Mouse (Mus musculus): Measurements from ENCODE around the gene Dnm3. TPM values are rescaled to one million over a fixed set of nuclear protein-coding genes. Genes with fewer than 3 reads are reported as not detected.

Gene Dnm3
- polyA plus RNA-seq, 1 experiment from 2014 or later, result 33.5 TPM

DNA sequence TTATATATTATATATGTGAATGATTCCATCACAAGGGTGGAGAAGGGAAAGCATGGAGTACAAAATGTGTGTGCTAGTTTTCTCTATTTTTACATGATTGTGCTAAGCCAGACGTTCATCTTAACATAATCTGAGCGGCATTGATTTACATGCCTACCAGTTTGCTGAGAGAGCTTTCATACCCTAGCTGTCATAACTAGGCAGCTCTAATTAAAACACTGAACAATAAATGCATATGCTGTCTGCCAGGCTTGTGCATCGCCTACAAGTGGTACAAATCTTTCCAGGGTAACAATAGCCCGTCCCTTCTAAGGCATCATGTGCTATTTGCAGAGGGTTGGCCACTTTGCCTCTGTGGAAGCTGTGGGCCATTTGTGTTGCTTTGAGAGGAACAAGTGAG is 124.0 kb downstream of the Dnm3 start:
- H3K4me1 ChIP-seq (replicated peaks), result no peaks in the 10 kb centered on the region
- no peak overlapping the region for H3K4me3 ChIP-seq (replicated peaks)
- no peak for ATAC-seq
- no peak overlapping the region for H3K4me2 ChIP-seq (replicated peaks)
- H3K36me3 ChIP-seq, result no peaks in the 10 kb centered on the region
- no peak overlapping the region for H3K9ac ChIP-seq (replicated peaks)
- H3K9me3 ChIP-seq, result no peaks in the 10 kb centered on the region
- 84% methylated on average over 4 of the region's 4 CpGs for WGBS
- H3K27ac ChIP-seq, result no peak overlapping the region
- H3K27me3 ChIP-seq, result no peaks in the 10 kb centered on the region

DNA sequence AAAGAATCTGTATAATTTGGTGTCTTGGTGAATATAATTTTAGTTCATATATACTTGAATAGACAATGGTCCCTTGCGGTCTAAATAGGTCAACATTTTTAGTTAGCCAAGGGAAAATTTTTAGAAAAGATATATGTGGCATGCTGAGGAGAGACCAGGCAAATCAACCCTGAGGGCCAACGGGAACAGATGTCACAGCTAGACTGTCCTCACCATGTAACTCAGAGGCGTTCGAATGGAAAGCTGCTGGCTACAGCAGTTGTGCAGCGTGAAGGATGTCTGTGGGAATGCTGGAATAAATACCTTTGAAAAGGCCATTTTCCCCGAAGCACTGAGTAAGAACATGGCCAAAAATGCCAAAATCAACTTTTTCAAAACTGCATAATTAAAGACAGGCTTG is 128.5 kb downstream of the Dnm3 start:
- Histone ChIP-seq H3K9me3 (no peaks in the 10 kb centered on the region), H3K9ac (replicated peaks) (no peak overlapping the region), H3K27me3 (no peaks in the 10 kb centered on the region), H3K4me1 (replicated peaks) (no peaks in the 10 kb centered on the region), H3K4me2 (replicated peaks) (no peak overlapping the region), H3K36me3 (no peaks in the 10 kb centered on the region), H3K4me3 (replicated peaks) (no peak overlapping the region), H3K27ac (no peak overlapping the region)
- ATAC-seq, result no peak
- WGBS, result 84% methylated on average over 6 of the region's 6 CpGs

DNA sequence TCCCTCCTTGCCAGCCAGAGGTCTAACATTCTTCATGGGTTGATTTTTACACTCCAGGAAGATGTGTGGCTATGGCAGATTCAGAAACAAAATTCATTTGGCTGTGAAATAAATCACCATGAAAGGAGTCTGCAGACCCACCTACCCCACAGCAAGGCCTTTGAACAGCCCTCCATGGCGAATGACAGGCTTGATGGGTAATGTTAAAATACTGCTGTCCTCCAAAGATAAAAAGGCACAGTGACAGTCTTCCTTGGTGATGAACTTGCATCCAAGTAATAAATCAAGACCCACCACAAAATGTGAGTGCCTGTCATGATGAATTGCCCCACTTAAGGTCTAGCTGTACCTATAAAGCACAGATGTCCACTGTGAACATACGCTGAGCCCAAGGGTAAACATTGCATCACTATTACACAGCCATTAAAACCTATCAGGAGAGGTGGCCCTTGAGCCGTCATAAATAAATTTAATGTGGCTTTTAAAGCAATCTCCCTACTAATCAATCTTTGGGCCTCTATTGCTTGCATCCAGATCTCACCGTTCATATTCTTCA is 131.3 kb downstream of the Dnm3 start:
- H3K27me3 ChIP-seq, result no peaks in the 10 kb centered on the region
- H3K4me1 ChIP-seq (replicated peaks), result no peaks in the 10 kb centered on the region
- no peaks in the 10 kb centered on the region for H3K36me3 ChIP-seq
- WGBS, result 89% methylated on average over 4 of the region's 4 CpGs
- no peak overlapping the region for H3K27ac ChIP-seq
- no peak overlapping the region for H3K4me2 ChIP-seq (replicated peaks)
- no peak overlapping the region for H3K4me3 ChIP-seq (replicated peaks)
- no peak for ATAC-seq
- H3K9me3 ChIP-seq, result no peaks in the 10 kb centered on the region
- H3K9ac ChIP-seq (replicated peaks), result no peak overlapping the region

DNA sequence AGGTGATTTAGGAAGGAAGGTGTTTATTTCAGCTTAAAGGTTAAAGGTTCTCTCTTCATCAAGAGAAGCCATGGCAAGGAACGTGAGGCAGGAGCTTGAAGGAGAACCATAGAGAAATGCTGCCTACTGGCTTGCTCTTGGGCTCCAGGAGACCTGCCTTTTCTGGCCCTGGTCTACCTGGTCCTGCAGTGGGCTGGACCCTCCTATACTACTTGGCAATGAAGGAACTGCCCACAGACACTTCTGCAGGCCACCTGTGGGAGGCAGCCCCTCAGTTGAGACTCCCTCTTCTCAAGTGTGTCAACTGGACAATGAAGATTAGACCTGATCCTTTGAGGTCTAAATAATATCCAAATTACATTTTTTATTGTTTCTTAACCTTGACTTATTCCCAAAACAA is 140.7 kb downstream of the Dnm3 start:
- H3K4me3 ChIP-seq (replicated peaks), result no peak overlapping the region
- ATAC-seq, result peak; percentile 40; the same call in 1 of the 2 replicates
- H3K27ac ChIP-seq, result no peak overlapping the region
- H3K27me3 ChIP-seq, result no peaks in the 10 kb centered on the region
- no peaks in the 10 kb centered on the region for H3K4me1 ChIP-seq (replicated peaks)
- no peak overlapping the region for H3K4me2 ChIP-seq (replicated peaks)
- H3K36me3 ChIP-seq, result no peaks in the 10 kb centered on the region
- WGBS, result 93% methylated on average over 1 of the region's 1 CpGs
- H3K9me3 ChIP-seq, result no peaks in the 10 kb centered on the region
- H3K9ac ChIP-seq (replicated peaks), result no peak overlapping the region

DNA sequence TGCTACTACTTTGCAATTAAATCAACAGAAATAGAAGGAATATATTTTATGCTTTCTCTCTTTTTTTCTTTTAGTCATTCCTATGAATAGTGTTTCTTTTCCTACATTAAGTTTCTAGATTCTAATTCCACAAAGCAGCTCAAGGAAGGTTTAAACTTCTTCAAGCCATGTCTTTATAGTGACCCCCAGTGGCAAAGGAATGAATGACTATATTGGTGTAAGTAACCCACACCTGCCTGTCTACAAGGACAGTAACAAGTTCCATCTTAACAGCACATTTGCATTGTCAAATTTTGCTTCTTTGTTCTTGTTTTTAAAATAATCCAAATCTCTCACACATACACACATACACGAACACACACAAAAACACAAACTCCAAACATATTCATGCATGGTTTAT is 141.2 kb downstream of the Dnm3 start:
- Histone ChIP-seq H3K36me3 (no peaks in the 10 kb centered on the region), H3K4me2 (replicated peaks) (no peak overlapping the region), H3K4me3 (replicated peaks) (no peak overlapping the region), H3K9me3 (no peaks in the 10 kb centered on the region), H3K27ac (no peak overlapping the region), H3K27me3 (no peaks in the 10 kb centered on the region), H3K9ac (replicated peaks) (no peak overlapping the region), H3K4me1 (replicated peaks) (no peaks in the 10 kb centered on the region)
- 26% methylated on average over 1 of the region's 1 CpGs for WGBS
- ATAC-seq, result peak; percentile 55

DNA sequence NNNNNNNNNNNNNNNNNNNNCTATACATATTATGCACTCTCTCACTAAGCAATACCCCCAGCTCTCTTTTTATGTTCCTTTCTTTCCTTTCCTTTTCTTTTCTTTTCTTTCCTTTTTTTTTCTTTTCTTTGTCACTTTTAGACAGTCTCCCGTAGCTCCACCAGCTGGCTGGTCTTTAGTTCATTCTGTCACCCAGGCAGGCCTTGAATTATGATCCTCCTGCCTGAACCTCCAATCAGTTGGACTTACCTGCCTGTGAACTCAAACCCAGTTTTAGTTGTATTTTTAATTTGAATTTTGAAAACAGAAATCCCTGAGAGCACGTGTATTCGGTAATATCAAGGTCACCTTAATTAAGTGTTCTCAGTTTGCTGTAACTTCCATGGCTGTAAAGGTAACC is 141.6 kb downstream of the Dnm3 start:
- no peak overlapping the region for H3K4me2 ChIP-seq (replicated peaks)
- H3K27me3 ChIP-seq, result no peaks in the 10 kb centered on the region
- H3K36me3 ChIP-seq, result no peaks in the 10 kb centered on the region
- no peak for ATAC-seq
- H3K4me1 ChIP-seq (replicated peaks), result no peaks in the 10 kb centered on the region
- H3K9me3 ChIP-seq, result no peaks in the 10 kb centered on the region
- H3K27ac ChIP-seq, result no peak overlapping the region
- no peak overlapping the region for H3K4me3 ChIP-seq (replicated peaks)
- no peak overlapping the region for H3K9ac ChIP-seq (replicated peaks)
- 57% methylated on average over 3 of the region's 3 CpGs for whole genome bisulfite sequencing

DNA sequence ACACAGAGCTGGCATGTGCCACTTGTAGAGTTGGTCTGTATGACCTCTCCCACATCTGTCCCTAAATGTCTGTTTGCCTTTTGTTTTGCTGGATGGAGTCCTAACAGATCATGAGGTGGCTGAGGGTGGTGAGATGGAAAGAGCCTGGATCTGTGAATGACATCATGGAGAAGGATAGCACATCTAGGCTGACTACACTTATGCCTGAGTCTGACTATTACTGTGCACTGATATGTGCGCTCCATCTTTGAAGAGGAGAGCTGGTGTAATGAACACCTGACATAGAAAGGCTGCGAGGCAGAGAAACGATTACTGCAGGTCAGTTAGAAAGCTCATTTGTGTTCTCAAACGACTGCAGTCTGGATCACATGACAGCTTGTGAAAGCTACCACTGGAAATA is 149.2 kb downstream of the Dnm3 start:
- 80% methylated on average over 4 of the region's 4 CpGs for WGBS
- no peaks in the 10 kb centered on the region for H3K9me3 ChIP-seq
- H3K27me3 ChIP-seq, result no peaks in the 10 kb centered on the region
- no peak overlapping the region for H3K4me2 ChIP-seq (replicated peaks)
- no peak overlapping the region for H3K4me3 ChIP-seq (replicated peaks)
- H3K27ac ChIP-seq, result no peak overlapping the region
- H3K4me1 ChIP-seq (replicated peaks), result peaks cover 7% of the 10 kb centered on the region
- H3K36me3 ChIP-seq, result no peaks in the 10 kb centered on the region
- no peak; the same call in 1 of the 2 replicates for ATAC-seq
- H3K9ac ChIP-seq (replicated peaks), result no peak overlapping the region

DNA sequence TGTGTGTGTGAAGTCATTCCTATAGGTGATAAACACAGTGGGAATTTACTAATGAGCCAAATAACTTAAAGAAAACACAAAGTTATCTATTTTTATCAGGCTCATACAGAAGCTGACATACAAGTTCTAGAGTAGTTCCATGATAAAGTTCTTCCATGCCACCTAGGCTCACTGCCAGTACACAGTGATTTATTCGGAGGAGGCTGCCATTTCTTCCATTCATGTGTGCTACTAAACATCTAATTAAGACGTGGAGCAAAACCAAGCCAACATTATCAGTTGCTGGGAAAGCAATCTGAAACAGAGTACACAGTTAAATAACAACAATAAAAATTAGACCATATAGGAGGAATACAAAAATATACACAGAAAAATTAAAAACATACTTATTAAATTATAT is 150.2 kb downstream of the Dnm3 start:
- ATAC-seq, result no peak
- 76% methylated on average over 2 of the region's 2 CpGs for WGBS
- Histone ChIP-seq H3K9ac (replicated peaks) (no peak overlapping the region), H3K36me3 (no peaks in the 10 kb centered on the region), H3K4me1 (replicated peaks) (peaks cover 7% of the 10 kb centered on the region), H3K4me2 (replicated peaks) (no peak overlapping the region), H3K27ac (no peak overlapping the region), H3K9me3 (no peaks in the 10 kb centered on the region), H3K27me3 (no peaks in the 10 kb centered on the region), H3K4me3 (replicated peaks) (no peak overlapping the region)

DNA sequence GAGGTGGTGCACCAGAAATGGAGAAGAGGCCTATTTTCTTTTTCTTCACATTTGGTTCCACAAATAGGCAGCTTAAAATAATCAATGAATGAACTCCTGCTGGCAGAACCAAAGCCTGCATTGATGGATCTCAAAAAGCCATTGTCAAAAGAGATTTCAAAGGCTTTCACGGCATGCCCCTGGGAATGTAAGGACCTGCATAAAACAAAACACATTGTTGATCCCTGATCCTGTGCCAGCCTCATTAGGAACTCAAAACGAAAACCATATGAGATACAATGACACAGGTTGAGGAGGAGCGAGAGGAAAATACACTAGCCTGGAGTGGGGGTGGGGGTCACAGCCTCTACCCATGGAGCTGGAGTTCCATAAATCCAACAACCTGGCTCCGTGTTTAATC is 153.4 kb downstream of the Dnm3 start:
- H3K9me3 ChIP-seq, result no peaks in the 10 kb centered on the region
- peaks cover 7% of the 10 kb centered on the region for H3K4me1 ChIP-seq (replicated peaks)
- H3K4me3 ChIP-seq (replicated peaks), result no peak overlapping the region
- peak; percentile 71; the same call in 1 of the 2 replicates for ATAC-seq
- H3K9ac ChIP-seq (replicated peaks), result no peak overlapping the region
- no peak overlapping the region for H3K4me2 ChIP-seq (replicated peaks)
- WGBS, result 4% methylated on average over 4 of the region's 4 CpGs
- no peak overlapping the region for H3K27ac ChIP-seq
- H3K36me3 ChIP-seq, result no peaks in the 10 kb centered on the region
- H3K27me3 ChIP-seq, result no peaks in the 10 kb centered on the region

DNA sequence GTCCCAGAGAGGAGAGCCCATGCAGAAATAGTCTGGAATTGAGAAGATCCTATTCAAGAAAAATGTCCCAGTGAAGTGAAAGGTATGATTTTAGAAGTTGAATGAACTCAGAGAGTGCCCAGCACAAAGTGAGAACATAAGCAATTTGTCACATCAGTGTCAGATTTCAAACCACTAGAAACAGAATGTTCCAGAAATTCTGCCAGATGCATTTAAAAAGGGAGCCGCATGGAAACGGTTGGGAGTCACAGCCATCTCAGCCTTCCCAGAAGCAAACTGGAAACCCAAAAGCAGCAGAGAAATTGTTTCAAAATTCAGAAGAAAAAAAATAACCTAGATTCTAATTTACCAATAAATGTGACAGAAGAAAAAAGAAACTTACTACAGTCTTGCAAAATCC is 154.7 kb downstream of the Dnm3 start:
- H3K4me1 ChIP-seq (replicated peaks), result peaks cover 7% of the 10 kb centered on the region
- no peak overlapping the region for H3K27ac ChIP-seq
- no peak overlapping the region for H3K4me2 ChIP-seq (replicated peaks)
- no peaks in the 10 kb centered on the region for H3K9me3 ChIP-seq
- H3K9ac ChIP-seq (replicated peaks), result no peak overlapping the region
- ATAC-seq, result no peak
- H3K36me3 ChIP-seq, result peaks cover 3% of the 10 kb centered on the region
- no peak overlapping the region for H3K4me3 ChIP-seq (replicated peaks)
- no peaks in the 10 kb centered on the region for H3K27me3 ChIP-seq
- 81% methylated on average over 2 of the region's 2 CpGs for WGBS

DNA sequence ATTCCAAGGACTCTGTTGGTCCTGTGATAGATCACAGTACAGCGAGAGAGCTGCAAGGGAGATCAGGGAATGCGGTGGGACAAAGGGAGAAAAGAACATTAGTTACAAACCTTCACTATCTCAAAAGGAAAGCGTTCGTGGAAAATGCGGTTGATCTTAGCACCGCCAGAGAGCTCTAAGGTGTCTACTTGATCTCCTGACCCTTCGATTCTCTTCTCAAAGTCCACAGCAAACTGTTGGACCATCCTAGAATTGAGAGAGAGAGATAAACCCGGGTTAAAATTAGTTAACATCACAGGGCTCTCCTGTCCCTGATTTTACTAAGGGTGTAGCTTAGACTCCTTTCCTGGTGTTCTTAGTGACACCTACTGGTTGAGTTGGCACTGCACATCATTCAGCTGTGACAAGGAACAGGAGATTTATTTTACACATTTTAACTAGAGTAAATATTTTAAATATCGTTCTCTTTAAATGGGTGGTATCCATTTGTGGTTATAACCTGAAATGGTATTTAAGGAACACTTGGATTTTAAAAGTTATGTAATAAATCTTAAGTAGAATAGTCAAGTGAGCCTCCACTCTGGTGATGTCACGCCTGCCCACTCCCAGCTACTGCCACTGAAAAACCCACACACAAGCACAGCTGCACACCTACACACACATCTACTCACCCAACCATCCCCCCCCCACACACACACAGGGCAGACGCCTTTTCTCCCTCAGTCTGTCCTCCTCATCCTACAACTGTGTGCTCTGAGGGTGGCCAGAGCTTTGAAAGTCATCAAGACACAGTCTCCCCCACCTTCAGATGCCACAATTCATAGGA is 164.2 kb downstream of the Dnm3 start:
- 30% methylated on average over 11 of the region's 11 CpGs for WGBS
- Histone ChIP-seq H3K4me3 (replicated peaks) (no peak overlapping the region), H3K9ac (replicated peaks) (no peak overlapping the region), H3K27ac (no peak overlapping the region), H3K4me2 (replicated peaks) (peak overlapping the region; percentile 41), H3K36me3 (peaks cover 3% of the 10 kb centered on the region), H3K4me1 (replicated peaks) (peaks cover 4% of the 10 kb centered on the region; the same call in 1 of the 2 replicates), H3K9me3 (no peaks in the 10 kb centered on the region), H3K27me3 (no peaks in the 10 kb centered on the region)
- peak; percentile 91 for ATAC-seq

DNA sequence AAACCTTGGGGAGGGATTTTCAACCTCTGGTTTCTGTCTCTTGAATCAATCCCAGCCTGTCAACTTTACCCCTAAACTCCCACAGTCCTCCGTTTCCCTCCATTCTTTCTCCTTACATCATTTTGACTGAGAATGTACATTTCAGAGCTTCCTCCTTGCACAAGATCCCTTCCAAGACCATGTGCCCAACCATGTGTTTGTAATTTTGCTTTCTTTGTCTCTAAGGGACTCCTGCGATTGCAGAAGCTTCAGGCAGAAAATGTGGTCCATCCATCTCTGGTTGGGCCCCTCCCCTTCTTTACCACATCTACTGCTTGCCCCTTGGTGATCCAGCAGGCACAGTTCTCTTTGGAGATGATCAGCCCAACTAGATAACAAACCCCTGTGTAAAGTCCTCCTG is 165.2 kb downstream of the Dnm3 start:
- H3K36me3 ChIP-seq, result no peaks in the 10 kb centered on the region
- ATAC-seq, result no peak
- peaks cover 4% of the 10 kb centered on the region; the same call in 1 of the 2 replicates for H3K4me1 ChIP-seq (replicated peaks)
- H3K4me2 ChIP-seq (replicated peaks), result no peak overlapping the region
- no peaks in the 10 kb centered on the region for H3K9me3 ChIP-seq
- 86% methylated on average over 2 of the region's 2 CpGs for WGBS
- H3K4me3 ChIP-seq (replicated peaks), result no peak overlapping the region
- no peaks in the 10 kb centered on the region for H3K27me3 ChIP-seq
- no peak overlapping the region for H3K27ac ChIP-seq
- no peak overlapping the region for H3K9ac ChIP-seq (replicated peaks)
